Mouse (Mus musculus) right cerebral cortex, postnatal 4 days (tissue): ENCODE results near the gene Scml4.

Source experiments
- DNase-seq: peaks from one replicate; pipeline ENCODE4 v3.0.0-alpha.2; 2022

The Scml4 gene

DNA sequence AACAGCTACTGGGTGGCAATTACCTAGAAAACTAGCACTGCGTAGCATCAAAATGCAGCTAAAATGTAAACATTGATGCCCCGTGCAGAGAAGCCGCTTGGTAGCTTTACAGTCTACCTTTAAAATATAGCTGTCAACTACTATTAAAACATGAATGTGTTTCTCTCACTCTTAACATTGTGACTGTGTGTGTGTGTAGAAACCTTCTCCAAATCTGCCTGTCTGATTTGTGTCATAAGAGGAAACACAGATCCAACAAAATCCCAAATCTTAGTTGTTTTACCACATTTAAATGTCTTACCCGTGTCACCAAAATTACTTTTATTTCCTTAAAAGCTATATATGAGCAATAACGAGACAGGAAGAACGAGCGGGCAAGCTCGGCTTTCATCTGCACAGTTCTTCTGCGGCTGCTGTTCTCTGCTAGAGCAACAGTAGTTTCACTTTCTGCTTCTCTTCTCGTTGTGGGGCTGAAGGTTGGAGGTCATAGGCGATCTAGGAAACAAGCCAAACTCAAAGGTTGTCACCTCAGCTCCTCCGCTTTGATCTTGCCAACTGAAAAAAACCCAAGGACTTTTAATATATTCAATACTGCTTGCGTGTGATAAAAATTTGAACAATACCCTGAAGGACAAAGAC is 2.1 kb downstream of the Scml4 start:
- DNase-seq = no peak

DNA sequence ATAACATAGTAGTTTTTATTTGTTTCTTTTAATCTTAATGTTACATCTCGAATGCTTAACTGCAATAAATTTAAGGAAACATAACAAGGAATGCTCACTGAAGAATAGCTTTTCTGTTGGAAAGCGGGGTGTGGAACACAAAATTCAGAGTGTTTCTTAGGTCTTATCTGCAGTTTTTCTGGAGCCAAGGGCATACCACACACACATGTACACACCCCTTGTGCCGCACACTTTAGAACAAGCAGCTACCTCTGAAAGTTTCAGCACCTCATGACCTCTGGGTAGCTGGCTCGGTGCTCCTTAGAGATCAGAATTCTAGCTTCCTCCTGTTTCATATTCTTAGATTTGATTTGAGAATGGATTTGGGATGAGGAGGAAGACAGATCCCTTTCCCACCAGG is 2.6 kb downstream of the Scml4 start:
- no peak for DNase-seq

DNA sequence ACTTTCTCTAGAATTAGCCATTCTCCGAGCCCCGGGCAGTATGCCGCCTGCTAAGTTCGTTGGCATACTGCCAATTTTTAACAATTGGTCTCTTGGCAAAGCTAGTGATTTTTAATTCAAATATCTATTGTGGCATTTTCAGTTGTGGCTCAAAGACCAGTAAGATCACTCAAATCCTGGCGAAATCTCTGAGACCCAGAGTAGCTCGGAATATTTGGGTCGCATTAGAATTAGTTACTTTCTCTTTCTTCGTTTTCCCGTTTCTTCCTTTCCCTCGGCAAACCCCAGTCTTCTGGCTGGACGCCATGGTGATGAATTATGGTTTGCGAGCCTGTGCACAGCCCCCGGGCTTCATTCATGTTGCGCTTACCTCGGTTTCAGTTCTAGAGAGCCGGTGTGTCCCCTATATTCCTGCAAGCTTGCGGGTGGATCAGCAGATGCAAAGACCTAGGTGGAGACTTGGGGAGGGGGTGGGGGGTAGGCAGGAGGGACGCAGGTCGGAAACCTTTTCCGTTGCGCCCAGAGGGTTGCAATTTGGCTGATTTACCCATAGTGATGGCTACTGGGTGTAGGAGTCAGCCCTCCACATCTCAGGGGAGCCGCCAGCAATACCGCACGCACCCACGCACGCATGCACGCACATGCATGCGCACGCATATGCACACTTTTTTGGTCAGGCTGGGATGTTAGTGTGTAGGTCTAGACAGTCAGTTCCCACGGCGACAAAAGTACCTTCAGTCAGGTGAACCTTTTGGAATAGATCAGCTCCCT is 3.6 kb downstream of the Scml4 start:
- DNase-seq = peak; percentile 63

DNA sequence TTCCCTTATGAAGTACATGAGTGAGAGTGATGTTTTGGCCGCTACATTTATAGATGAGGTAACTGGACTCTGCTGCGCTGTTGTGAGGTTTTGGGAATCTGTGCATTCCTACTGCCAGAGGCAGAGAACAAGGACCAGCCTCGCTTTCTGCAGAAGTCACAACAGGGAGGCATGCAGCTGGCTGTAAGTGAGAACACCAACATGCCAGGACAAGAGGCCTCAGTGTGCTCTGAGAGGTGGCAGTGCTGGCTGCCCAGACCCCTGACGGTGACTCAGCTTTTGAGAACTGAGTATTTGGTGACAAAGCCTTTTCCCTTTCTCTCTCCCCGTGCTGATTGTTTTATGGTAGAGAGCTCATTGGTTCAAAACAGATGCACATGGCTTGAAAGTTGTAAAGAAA is 4.5 kb downstream of the Scml4 start:
- DNase-seq = no peak

DNA sequence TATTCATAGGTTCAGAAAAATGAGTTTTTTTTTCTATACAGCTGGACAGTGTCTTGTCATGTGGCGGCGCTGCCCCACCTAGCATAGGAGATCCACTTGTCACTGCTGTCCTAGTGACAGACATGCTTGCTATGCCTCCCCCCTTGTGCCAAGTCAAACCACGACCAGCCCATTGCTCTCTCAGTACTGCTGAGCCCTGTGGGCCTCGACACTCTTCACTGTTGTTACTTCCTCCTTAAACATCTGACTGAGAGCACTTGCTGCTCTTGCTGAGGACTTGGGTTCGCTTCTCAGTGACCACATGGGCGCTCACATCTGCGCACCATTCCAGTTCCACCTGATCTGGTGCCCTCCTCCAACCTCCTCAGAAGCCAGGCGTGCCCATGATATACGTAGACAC is 8.2 kb downstream of the Scml4 start:
- DNase-seq = no peak

- DNase-seq = no peak
These were observed 9.3 kb downstream of the Scml4 start for GRCm38 (mm10) chr10:42869467-42869866.

DNA sequence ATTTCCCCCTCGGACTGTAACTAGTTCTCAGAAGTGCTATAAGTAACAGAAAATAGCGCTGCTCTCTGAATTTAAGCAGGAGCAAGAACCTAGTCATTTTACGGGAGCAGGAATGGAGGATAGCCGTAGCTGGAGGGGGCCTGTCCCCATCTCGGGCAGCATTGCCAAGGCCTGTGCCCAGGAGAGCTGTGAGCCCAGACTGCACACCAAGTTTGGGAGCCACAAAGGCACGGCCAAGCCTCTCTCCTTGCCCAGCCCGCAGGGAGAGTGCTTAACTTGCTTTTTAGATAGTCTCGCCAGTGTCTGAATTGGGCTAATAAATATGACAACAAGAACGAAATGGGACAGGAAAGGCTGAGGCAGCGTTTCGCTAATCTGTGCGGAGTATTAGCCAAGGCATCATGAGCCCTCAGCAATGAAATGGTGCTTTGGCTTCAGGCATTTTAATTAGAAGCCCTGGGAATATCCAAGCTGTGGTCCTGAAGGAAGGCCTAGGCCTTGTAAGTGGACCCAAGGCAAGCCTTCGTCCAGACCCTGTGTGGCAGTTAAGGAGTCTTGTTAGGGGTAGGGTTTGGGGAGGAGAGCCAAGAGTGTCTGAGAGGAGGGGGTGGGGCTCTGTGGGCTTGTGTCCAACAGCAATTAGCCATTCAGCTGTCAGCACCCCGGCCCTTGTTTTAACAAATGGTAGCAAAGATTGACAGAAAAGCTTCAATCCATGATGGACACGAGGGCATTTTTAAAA is 12.3 kb downstream of the Scml4 start:
- peak; percentile 40 for DNase-seq

- no peak for DNase-seq
These were observed 13.0 kb downstream of the Scml4 start for GRCm38 (mm10) chr10:42873077-42873595.

DNA sequence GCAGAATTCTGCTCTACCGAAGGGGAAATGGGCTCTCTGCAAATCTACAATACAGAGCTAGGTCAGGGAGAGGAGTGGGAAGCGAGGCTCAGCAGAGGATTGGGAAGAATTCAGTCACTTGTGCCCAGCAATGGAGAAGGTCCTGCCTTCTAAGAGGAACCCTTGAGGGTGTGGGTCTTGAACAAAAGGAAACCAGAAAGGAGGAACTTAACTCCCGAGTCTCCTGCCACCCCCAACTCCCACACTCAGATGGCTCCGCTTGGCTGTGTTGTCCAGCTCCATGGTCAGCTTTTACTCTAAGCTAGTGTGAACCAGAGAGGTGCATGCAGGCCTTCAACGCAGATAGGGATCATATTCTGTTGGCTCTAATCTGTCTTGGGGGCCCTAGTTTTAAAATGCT is 16.0 kb downstream of the Scml4 start:
- DNase-seq = no peak

GRCm38 (mm10) chr10:42879269-42879681 is 19.1 kb downstream of the Scml4 start:
- DNase-seq = no peak

- no peak for DNase-seq
These were observed 19.5 kb downstream of the Scml4 start for GRCm38 (mm10) chr10:42879682-42880081.

DNA sequence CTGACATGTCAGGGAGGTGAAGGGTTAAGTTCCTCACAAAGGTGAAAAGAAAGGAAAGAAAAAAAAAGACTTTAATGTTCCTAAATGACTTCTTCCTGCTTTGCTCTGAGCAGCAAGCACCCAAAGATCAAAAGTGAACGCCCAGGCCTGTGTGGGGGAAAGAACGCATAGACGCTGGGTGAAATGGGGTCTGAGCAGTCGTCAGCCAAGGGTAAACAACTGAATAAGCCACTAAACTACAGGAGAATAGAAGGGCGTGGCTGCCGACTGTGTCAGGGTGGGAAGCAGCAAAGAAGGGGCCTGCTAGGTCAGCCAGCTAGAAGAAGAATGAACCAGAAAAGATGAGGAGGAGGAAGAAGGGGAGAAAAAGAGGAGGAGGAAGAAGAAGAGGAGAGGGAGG is 26.9 kb downstream of the Scml4 start:
- DNase-seq = no peak

DNA sequence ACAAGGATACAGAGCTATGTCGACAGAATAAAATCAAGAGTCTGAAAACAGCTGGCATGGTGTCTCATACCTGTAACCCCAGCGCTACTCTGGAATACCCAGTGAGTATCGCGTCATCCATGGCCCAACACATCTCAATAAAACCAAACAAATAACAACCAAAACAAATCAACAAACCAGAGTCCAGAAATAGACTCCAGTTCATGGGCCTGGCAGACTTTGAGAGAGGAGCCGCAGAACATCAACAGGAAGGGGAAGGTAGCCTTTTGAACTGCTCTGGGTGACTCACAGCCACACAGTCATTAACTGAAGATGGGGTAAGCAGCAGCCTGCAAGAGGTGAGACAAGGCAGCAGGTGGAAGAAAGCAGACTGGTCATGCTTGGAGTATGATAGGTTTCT is 28.1 kb downstream of the Scml4 start:
- no peak for DNase-seq

- no peak for DNase-seq
These were observed 30.2 kb downstream of the Scml4 start for GRCm38 (mm10) chr10:42890365-42890764.

- no peak for DNase-seq
These were observed 32.1 kb downstream of the Scml4 start for GRCm38 (mm10) chr10:42892250-42892649.

- no peak for DNase-seq
These were observed 32.8 kb downstream of the Scml4 start for GRCm38 (mm10) chr10:42892987-42893386.

DNA sequence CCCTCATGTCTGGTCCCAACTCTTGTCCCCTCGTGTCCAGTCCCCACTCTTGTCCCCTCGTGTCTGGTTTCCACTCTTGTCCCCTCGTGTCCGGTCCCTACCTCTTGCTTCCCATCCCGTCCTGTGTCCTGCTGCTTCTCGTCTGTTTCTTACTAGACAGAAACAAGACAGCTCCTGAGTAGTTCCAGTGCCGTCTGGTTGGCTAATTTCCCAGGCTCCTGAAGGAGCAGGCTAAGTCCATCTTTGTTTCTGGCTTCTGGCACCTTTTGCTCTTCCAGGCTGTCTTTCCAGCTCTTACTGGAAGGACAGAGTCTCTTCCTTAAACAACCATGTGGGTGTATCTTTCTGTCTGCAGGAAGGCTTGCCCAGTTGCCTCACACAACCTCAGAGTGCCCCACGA is 33.7 kb downstream of the Scml4 start:
- no peak for DNase-seq

DNA sequence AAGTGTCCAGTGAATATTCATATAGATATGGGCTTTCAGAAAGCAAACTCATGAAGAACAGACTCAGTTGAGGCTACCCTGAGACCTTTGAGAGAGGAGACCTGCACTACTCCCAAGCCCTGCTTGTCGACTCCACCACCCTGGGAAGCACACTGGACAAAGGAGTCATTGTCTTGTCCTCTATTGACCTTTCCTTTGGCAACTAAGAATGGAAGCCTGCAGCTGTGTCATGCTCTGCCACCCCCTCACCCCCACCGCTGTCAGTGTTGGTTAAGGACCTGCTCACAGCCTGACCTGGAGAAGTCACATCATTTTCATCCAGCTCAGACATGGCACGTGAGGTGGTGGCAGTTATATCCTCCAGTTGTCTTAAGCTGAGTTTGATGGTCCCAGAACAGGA is 34.1 kb downstream of the Scml4 start:
- DNase-seq = no peak

- no peak for DNase-seq
These were observed 34.5 kb downstream of the Scml4 start for GRCm38 (mm10) chr10:42894696-42895095.

GRCm38 (mm10) chr10:42896621-42897020 is 36.5 kb downstream of the Scml4 start:
- no peak for DNase-seq

- no peak for DNase-seq
These were observed 37.0 kb downstream of the Scml4 start for GRCm38 (mm10) chr10:42897166-42897565.

DNA sequence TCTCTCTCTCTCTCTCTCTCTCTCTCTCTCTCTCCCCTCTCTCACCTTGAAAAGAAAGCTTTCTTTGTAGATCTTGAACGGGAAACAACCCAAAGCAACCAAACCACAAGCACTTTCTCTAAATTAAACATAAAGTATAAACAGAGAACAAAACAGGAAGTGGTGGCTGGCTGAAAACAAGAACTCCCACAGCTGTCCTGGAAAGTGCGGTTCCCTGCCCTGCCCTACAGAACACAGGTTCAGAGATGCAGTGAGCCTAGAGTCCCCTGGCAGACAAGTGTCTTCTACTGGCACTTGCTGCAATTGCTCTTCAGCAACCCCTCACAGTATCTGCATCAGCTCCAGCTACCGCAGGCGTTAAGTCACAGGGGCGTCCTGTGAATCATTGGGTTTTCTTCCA is 37.5 kb downstream of the Scml4 start:
- DNase-seq = no peak

GRCm38 (mm10) chr10:42901361-42901760 is 41.2 kb downstream of the Scml4 start:
- DNase-seq = no peak

GRCm38 (mm10) chr10:42903054-42903453 is 42.9 kb downstream of the Scml4 start:
- no peak for DNase-seq
